Mouse (Mus musculus) C2C12 (cell line): ENCODE measurements around the gene P4ha2.

Experiments
- CEBPB ChIP-seq: IDR thresholded peaks from one replicate; pipeline ENCODE4 v1.6.1; 2011; ENCODE audit warnings: low read depth, mild to moderate bottlenecking, control low read depth, moderate library complexity
- USF1 ChIP-seq: IDR thresholded peaks from one replicate; pipeline ENCODE4 v1.6.1; 2011; ENCODE audit warnings: low read depth, mild to moderate bottlenecking, control low read depth, moderate library complexity

GRCm38 (mm10) chr11:54107239-54107638 is 7.3 kb downstream of the P4ha2 start:
- TF ChIP-seq USF1 = no peak
- no peak for TF ChIP-seq CEBPB
